Mouse (Mus musculus): ENCODE results near the gene Xrcc1. TPM values are rescaled to one million over a fixed set of nuclear protein-coding genes. Genes with fewer than 3 reads are reported as not detected.

The Xrcc1 gene
- 122 and 127 TPM in 2 replicates for polyA plus RNA-seq (2015; fragmentation: Nextera tagmentation; extraction: Ambion mirVana)

- ATAC-seq (ENCODE audit: insufficient number of reproducible peaks, low FRiP score, low TSS enrichment, low read depth) = no peak
- Histone ChIP-seq H3K4me3 (replicated peaks) (peak within 1 kb of the TSS; percentile 82), H3K9ac (peak within 1 kb of the TSS; percentile 87), H3K27me3 (no peaks in the 10 kb centered on the region), H3K9me3 (replicated peaks) (no peaks in the 10 kb centered on the region), H3K4me2 (replicated peaks) (peak within 1 kb of the TSS; percentile 75), H3K27ac (replicated peaks) (peak within 1 kb of the TSS; percentile 84), H3K36me3 (peaks cover 21% of the 10 kb centered on the region; the same call in 1 of the 2 replicates), H3K4me1 (peaks cover 13% of the 10 kb centered on the region)
- WGBS = 23% methylated on average over 13 of the region's 13 CpGs
Measured at GRCm38 (mm10) chr7:24546068-24546614, at the start of gene Xrcc1, which contains the start of gene Pinlyp. Gene Xrcc1, plus strand, starts transcription at chr7:24546289. Gene Pinlyp, minus strand, starts transcription at chr7:24546118.

- 9% methylated on average over 43 of the region's 43 CpGs for WGBS
- H3K27ac ChIP-seq (replicated peaks) = no peak overlapping the region
- H3K9me3 ChIP-seq (replicated peaks) = no peaks in the 10 kb centered on the region
- peaks cover 29% of the 10 kb centered on the region for H3K27me3 ChIP-seq
- no peak for ATAC-seq (ENCODE audit: insufficient number of reproducible peaks, low FRiP score, low TSS enrichment, low read depth)
- peaks cover 28% of the 10 kb centered on the region for H3K4me1 ChIP-seq
- H3K4me3 ChIP-seq (replicated peaks) = peak overlapping the region; percentile 36
- no peaks in the 10 kb centered on the region for H3K36me3 ChIP-seq
- H3K9ac ChIP-seq = no peak overlapping the region
- H3K4me2 ChIP-seq (replicated peaks) = peak overlapping the region; percentile 64
Measured at GRCm38 (mm10) chr7:24499856-24500577, 46.1 kb upstream of the Xrcc1 start.

GRCm38 (mm10) chr7:24500929-24501328, 45.2 kb upstream of the Xrcc1 start:
- Histone ChIP-seq H3K9ac (no peak overlapping the region), H3K36me3 (no peaks in the 10 kb centered on the region), H3K4me2 (replicated peaks) (no peak overlapping the region), H3K27ac (replicated peaks) (no peak overlapping the region), H3K4me1 (peaks cover 37% of the 10 kb centered on the region), H3K4me3 (replicated peaks) (0 out of 2 replicates have a peak overlapping the region, but pooled peaks have one; percentile 36), H3K9me3 (replicated peaks) (no peaks in the 10 kb centered on the region), H3K27me3 (peaks cover 29% of the 10 kb centered on the region)
- 35% methylated on average over 7 of the region's 7 CpGs for WGBS
- no peak for ATAC-seq (ENCODE audit: insufficient number of reproducible peaks, low FRiP score, low TSS enrichment, low read depth)

GRCm38 (mm10) chr7:24501492-24501891, 44.6 kb upstream of the Xrcc1 start:
- Histone ChIP-seq H3K4me3 (replicated peaks) (no peak overlapping the region), H3K9ac (no peak overlapping the region), H3K9me3 (replicated peaks) (no peaks in the 10 kb centered on the region), H3K4me1 (peaks cover 42% of the 10 kb centered on the region), H3K27me3 (peaks cover 29% of the 10 kb centered on the region), H3K36me3 (no peaks in the 10 kb centered on the region), H3K4me2 (replicated peaks) (no peak overlapping the region), H3K27ac (replicated peaks) (no peak overlapping the region)
- ATAC-seq (ENCODE audit: insufficient number of reproducible peaks, low FRiP score, low TSS enrichment, low read depth) = no peak
- 49% methylated on average over 21 of the region's 21 CpGs for WGBS

GRCm38 (mm10) chr7:24504004-24504403, 42.1 kb upstream of the Xrcc1 start:
- Histone ChIP-seq H3K4me1 (peaks cover 55% of the 10 kb centered on the region), H3K27ac (replicated peaks) (no peak overlapping the region), H3K4me2 (replicated peaks) (peak overlapping the region; percentile 25; the same call in 1 of the 2 replicates), H3K36me3 (no peaks in the 10 kb centered on the region), H3K9ac (no peak overlapping the region), H3K4me3 (replicated peaks) (no peak overlapping the region), H3K27me3 (peaks cover 24% of the 10 kb centered on the region), H3K9me3 (replicated peaks) (no peaks in the 10 kb centered on the region)
- no peak for ATAC-seq (ENCODE audit: insufficient number of reproducible peaks, low FRiP score, low TSS enrichment, low read depth)
- 22% methylated on average over 10 of the region's 10 CpGs for WGBS

- Histone ChIP-seq H3K4me3 (replicated peaks) (no peak overlapping the region), H3K27ac (replicated peaks) (no peak overlapping the region), H3K9me3 (replicated peaks) (no peaks in the 10 kb centered on the region), H3K36me3 (no peaks in the 10 kb centered on the region), H3K4me2 (replicated peaks) (0 out of 2 replicates have a peak overlapping the region, but pooled peaks have one; percentile 25), H3K4me1 (peaks cover 49% of the 10 kb centered on the region), H3K9ac (no peak overlapping the region), H3K27me3 (peaks cover 16% of the 10 kb centered on the region)
- 27% methylated on average over 4 of the region's 4 CpGs for WGBS
- ATAC-seq (ENCODE audit: insufficient number of reproducible peaks, low FRiP score, low TSS enrichment, low read depth) = no peak
Measured at GRCm38 (mm10) chr7:24504868-24505267, 41.2 kb upstream of the Xrcc1 start.

GRCm38 (mm10) chr7:24505447-24506064, 40.5 kb upstream of the Xrcc1 start:
- Histone ChIP-seq H3K27ac (replicated peaks) (peak overlapping the region; percentile 99), H3K4me1 (peaks cover 42% of the 10 kb centered on the region), H3K9ac (no peak overlapping the region), H3K4me3 (replicated peaks) (peak overlapping the region; percentile 73), H3K9me3 (replicated peaks) (no peaks in the 10 kb centered on the region), H3K36me3 (no peaks in the 10 kb centered on the region), H3K4me2 (replicated peaks) (peak overlapping the region; percentile 71), H3K27me3 (peaks cover 9% of the 10 kb centered on the region)
- ATAC-seq (ENCODE audit: insufficient number of reproducible peaks, low FRiP score, low TSS enrichment, low read depth) = no peak
- 20% methylated on average over 15 of the region's 15 CpGs for WGBS

GRCm38 (mm10) chr7:24506065-24506459, 40.0 kb upstream of the Xrcc1 start:
- no peak for ATAC-seq (ENCODE audit: insufficient number of reproducible peaks, low FRiP score, low TSS enrichment, low read depth)
- Histone ChIP-seq H3K4me3 (replicated peaks) (peak overlapping the region; percentile 73), H3K4me2 (replicated peaks) (peak overlapping the region; percentile 71), H3K9ac (no peak overlapping the region; the same call in 1 of the 2 replicates), H3K27ac (replicated peaks) (peak overlapping the region; percentile 99), H3K36me3 (0 out of 2 replicates have a peak, but pooled peaks cover 3% of the 10 kb centered on the region), H3K9me3 (replicated peaks) (no peaks in the 10 kb centered on the region), H3K4me1 (peaks cover 39% of the 10 kb centered on the region), H3K27me3 (peaks cover 4% of the 10 kb centered on the region; the same call in 1 of the 2 replicates)
- 11% methylated on average over 3 of the region's 3 CpGs for WGBS

GRCm38 (mm10) chr7:24506476-24506837, 39.6 kb upstream of the Xrcc1 start:
- H3K27me3 ChIP-seq = peaks cover 3% of the 10 kb centered on the region; the same call in 1 of the 2 replicates
- H3K9ac ChIP-seq = peak overlapping the region; percentile 91; the same call in 1 of the 2 replicates
- peak overlapping the region; percentile 99 for H3K27ac ChIP-seq (replicated peaks)
- under 1% methylated on average over 12 of the region's 12 CpGs for WGBS
- H3K36me3 ChIP-seq = peaks cover 3% of the 10 kb centered on the region; the same call in 1 of the 2 replicates
- H3K4me2 ChIP-seq (replicated peaks) = peak overlapping the region; percentile 71
- H3K4me3 ChIP-seq (replicated peaks) = peak overlapping the region; percentile 73
- H3K9me3 ChIP-seq (replicated peaks) = no peaks in the 10 kb centered on the region
- peak; percentile 12; the same call in 1 of the 2 replicates for ATAC-seq (ENCODE audit: insufficient number of reproducible peaks, low FRiP score, low TSS enrichment, low read depth)
- peaks cover 39% of the 10 kb centered on the region for H3K4me1 ChIP-seq

- under 1% methylated on average over 84 of the region's 84 CpGs for WGBS
- peak; percentile 84 for ATAC-seq (ENCODE audit: insufficient number of reproducible peaks, low FRiP score, low TSS enrichment, low read depth)
- H3K4me2 ChIP-seq (replicated peaks) = peak within 1 kb of the TSS; percentile 71
- no peaks in the 10 kb centered on the region for H3K9me3 ChIP-seq (replicated peaks)
- H3K4me1 ChIP-seq = peaks cover 39% of the 10 kb centered on the region
- peak within 1 kb of the TSS; percentile 99 for H3K27ac ChIP-seq (replicated peaks)
- peak within 1 kb of the TSS; percentile 73 for H3K4me3 ChIP-seq (replicated peaks)
- H3K9ac ChIP-seq = peak within 1 kb of the TSS; percentile 91
- H3K27me3 ChIP-seq = no peaks in the 10 kb centered on the region
- peaks cover 9% of the 10 kb centered on the region; the same call in 1 of the 2 replicates for H3K36me3 ChIP-seq
Measured at GRCm38 (mm10) chr7:24506838-24507725, 39.0 kb upstream of the Xrcc1 start, which contains the start of gene Zfp428. Gene Zfp428, plus strand, starts transcription at chr7:24507006.
